Comparison of ENCODE assay signal across 24 mouse cellular contexts in the genomic region with DNA sequence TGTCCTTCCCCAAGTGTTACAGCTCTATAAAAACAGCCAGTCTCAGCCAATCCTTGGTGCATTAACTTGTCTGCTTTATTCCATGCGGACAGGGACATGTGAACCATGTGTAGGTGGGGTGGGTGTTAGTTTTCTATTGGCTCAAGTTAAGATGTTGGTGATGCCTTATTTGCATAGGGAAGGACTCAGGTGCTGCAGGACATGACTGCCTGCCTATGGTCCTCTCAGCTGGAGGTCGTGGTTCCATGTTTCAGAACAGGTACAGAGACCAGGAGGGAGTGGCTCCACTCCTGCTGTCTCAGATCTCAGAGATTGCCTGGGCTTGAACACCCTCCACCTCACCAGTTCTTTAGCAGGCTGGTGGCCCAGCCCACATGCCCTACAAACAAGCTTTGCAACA. TPM values are rescaled to one million over a fixed set of nuclear protein-coding genes. Genes with fewer than 3 reads are reported as not detected.
DNase-seq lines count a peak whose midpoint lies in the region; ATAC-seq and TF ChIP-seq lines count a peak whose summit lies in the region.
"Had no signal": no experiment of that assay in that cellular context is flagged by ENCODE, and none has a peak within 500 bp of the region (broad histone marks: within the 10 kb centered on the region; RNA-seq: fewer than 3 reads in every experiment).

No protein-coding gene starts in this region.

- WGBS in heart, adult 2 months, result 78% methylated on average over 2 of the region's 2 CpGs
- 61% methylated on average over 2 of the region's 2 CpGs for WGBS in intestine, embryonic 14.5 days
- 68% methylated on average over 2 of the region's 2 CpGs for WGBS in intestine, embryonic 15.5 days
- 65% methylated on average over 2 of the region's 2 CpGs for WGBS in midbrain, embryonic 11.5 days
- 65% methylated on average over 2 of the region's 2 CpGs for WGBS in midbrain, embryonic 15.5 days

- peak; percentile 51 for DNase-seq in heart, adult 11 months
- no peak for DNase-seq in heart, adult 2 months
- DNase-seq in intestine, embryonic 14.5 days (ENCODE audit: low spot score), result peak; percentile 37
- DNase-seq in midbrain, embryonic 11.5 days (ENCODE audit: low spot score, missing footprints), result peak; percentile 70
- DNase-seq: adrenal gland, adult 8-10 months; adrenal gland, postnatal 14 days; adrenal gland, postnatal 36 days; B cell, adult 2 months; cerebellum, adult 11-12 months; cerebellum, adult 2 months; cerebellum, adult 9-10 months; cerebellum, postnatal 10 days; cerebellum, postnatal 25 days had no signal

- peaks cover 9% of the 10 kb centered on the region; the same call in 1 of the 2 replicates for H3K9me3 ChIP-seq in intestine, embryonic 14.5 days (ENCODE audit: control insufficient read depth, low read length)
- no peaks in the 10 kb centered on the region for H3K9me3 ChIP-seq in intestine, embryonic 15.5 days
- no peaks in the 10 kb centered on the region; the same call in 1 of the 2 replicates for H3K9me3 ChIP-seq in midbrain, embryonic 11.5 days (ENCODE audit: control insufficient read depth, low read length)
- no peaks in the 10 kb centered on the region for H3K9me3 ChIP-seq in midbrain, embryonic 15.5 days
- H3K9me3 ChIP-seq: embryonic facial prominence, embryonic 12.5 days; forebrain, embryonic 15.5 days had no signal

- H3K4me3 ChIP-seq in heart, adult 2 months, result no peak overlapping the region
- no peak overlapping the region for H3K4me3 ChIP-seq in intestine, embryonic 14.5 days (ENCODE audit: low read depth, low read length)
- H3K4me3 ChIP-seq in intestine, embryonic 15.5 days (replicated peaks), result no peak overlapping the region
- H3K4me3 ChIP-seq in midbrain, embryonic 11.5 days (ENCODE audit: low read depth, low read length), result no peak overlapping the region
- no peak overlapping the region for H3K4me3 ChIP-seq in midbrain, embryonic 15.5 days
- H3K4me3 ChIP-seq: embryonic facial prominence, embryonic 10.5 days; embryonic facial prominence, embryonic 12.5 days; forebrain, embryonic 13.5 days; forebrain, embryonic 15.5 days had no signal

- TF ChIP-seq EP300 in heart, adult 2 months (IDR thresholded peaks at IDR 0.05; ENCODE audit: insufficient read depth, low read depth, low read length), result no peak

- intact Hi-C loops in heart, adult 2 months (cut with DNase I), result no loop called here

- H3K27me3 ChIP-seq in heart, adult 2 months (ENCODE audit: control insufficient read depth, insufficient read depth, low read length), result no peaks in the 10 kb centered on the region
- no peaks in the 10 kb centered on the region for H3K27me3 ChIP-seq in intestine, embryonic 14.5 days (replicated peaks; ENCODE audit: control insufficient read depth, insufficient read depth, low read length)
- no peaks in the 10 kb centered on the region for H3K27me3 ChIP-seq in intestine, embryonic 15.5 days (replicated peaks)
- H3K27me3 ChIP-seq in midbrain, embryonic 11.5 days (ENCODE audit: control insufficient read depth, insufficient read depth, low read length), result no peaks in the 10 kb centered on the region
- H3K27me3 ChIP-seq in midbrain, embryonic 15.5 days (replicated peaks), result no peaks in the 10 kb centered on the region
- H3K27me3 ChIP-seq: CH12.LX; embryonic facial prominence, embryonic 12.5 days; forebrain, embryonic 13.5 days; forebrain, embryonic 15.5 days had no signal

- ATAC-seq in intestine, embryonic 14.5 days (replicated peaks; ENCODE audit: low FRiP score, low TSS enrichment, low read depth), result no peak
- ATAC-seq in intestine, embryonic 15.5 days, result no peak
- ATAC-seq in midbrain, embryonic 11.5 days (ENCODE audit: low FRiP score), result no peak
- ATAC-seq in midbrain, embryonic 15.5 days (replicated peaks), result no peak
- ATAC-seq: activated CD4-positive, CD25-positive, alpha-beta regulatory T cell, adult 4 months; CD4-positive, CD25-positive, alpha-beta regulatory T cell, adult 4 months; forebrain, embryonic 13.5 days; forebrain, embryonic 15.5 days; Patski had no signal

- no peaks in the 10 kb centered on the region for H3K79me2 ChIP-seq in heart, adult 2 months (replicated peaks; ENCODE audit: control insufficient read depth, insufficient read depth, low read length)

- TF ChIP-seq POLR2A in heart, adult 2 months (IDR thresholded peaks at IDR 0.05; ENCODE audit: insufficient read depth, low read depth, low read length), result no peak

- TF ChIP-seq CTCF in heart, adult 2 months (IDR thresholded peaks at IDR 0.05), result no peak

- H3K4me1 ChIP-seq in heart, adult 2 months (ENCODE audit: control insufficient read depth, insufficient read depth, low read length), result no peaks in the 10 kb centered on the region
- H3K4me1 ChIP-seq in intestine, embryonic 14.5 days (replicated peaks; ENCODE audit: control insufficient read depth, insufficient read depth, low read length), result no peaks in the 10 kb centered on the region
- no peaks in the 10 kb centered on the region for H3K4me1 ChIP-seq in intestine, embryonic 15.5 days (replicated peaks)
- H3K4me1 ChIP-seq in midbrain, embryonic 11.5 days (ENCODE audit: control insufficient read depth, insufficient read depth, low read length), result peaks cover 2% of the 10 kb centered on the region; the same call in 1 of the 2 replicates
- no peaks in the 10 kb centered on the region for H3K4me1 ChIP-seq in midbrain, embryonic 15.5 days
- H3K4me1 ChIP-seq: embryonic facial prominence, embryonic 12.5 days; forebrain, embryonic 13.5 days; forebrain, embryonic 15.5 days had no signal

- H3K9ac ChIP-seq in heart, adult 2 months (ENCODE audit: low read depth, low read length), result no peak overlapping the region
- H3K9ac ChIP-seq in intestine, embryonic 14.5 days (ENCODE audit: low read length), result no peak overlapping the region
- H3K9ac ChIP-seq in intestine, embryonic 15.5 days, result no peak overlapping the region
- no peak overlapping the region for H3K9ac ChIP-seq in midbrain, embryonic 11.5 days (ENCODE audit: low read length)
- no peak overlapping the region for H3K9ac ChIP-seq in midbrain, embryonic 15.5 days
- H3K9ac ChIP-seq: embryonic facial prominence, embryonic 12.5 days; forebrain, embryonic 13.5 days; forebrain, embryonic 15.5 days had no signal

- no peak overlapping the region for H3K4me2 ChIP-seq in intestine, embryonic 14.5 days (ENCODE audit: low read length)
- H3K4me2 ChIP-seq in intestine, embryonic 15.5 days (replicated peaks), result no peak overlapping the region
- no peak overlapping the region for H3K4me2 ChIP-seq in midbrain, embryonic 11.5 days
- H3K4me2 ChIP-seq in midbrain, embryonic 15.5 days, result no peak overlapping the region
- H3K4me2 ChIP-seq: embryonic facial prominence, embryonic 12.5 days; forebrain, embryonic 13.5 days; forebrain, embryonic 15.5 days had no signal

- H3K27ac ChIP-seq in heart, adult 2 months, result no peak overlapping the region
- no peak overlapping the region for H3K27ac ChIP-seq in intestine, embryonic 14.5 days (ENCODE audit: low read depth)
- H3K27ac ChIP-seq in intestine, embryonic 15.5 days, result no peak overlapping the region
- H3K27ac ChIP-seq in midbrain, embryonic 11.5 days (ENCODE audit: low read depth, low read length), result no peak overlapping the region
- no peak overlapping the region for H3K27ac ChIP-seq in midbrain, embryonic 15.5 days
- H3K27ac ChIP-seq: embryonic facial prominence, embryonic 10.5 days; embryonic facial prominence, embryonic 12.5 days; forebrain, embryonic 13.5 days; forebrain, embryonic 15.5 days had no signal

- H3K36me3 ChIP-seq in heart, adult 2 months (ENCODE audit: control insufficient read depth, insufficient read depth, low read length), result no peaks in the 10 kb centered on the region
- no peaks in the 10 kb centered on the region for H3K36me3 ChIP-seq in intestine, embryonic 14.5 days (ENCODE audit: control insufficient read depth, insufficient read depth, low read length)
- no peaks in the 10 kb centered on the region for H3K36me3 ChIP-seq in intestine, embryonic 15.5 days
- no peaks in the 10 kb centered on the region for H3K36me3 ChIP-seq in midbrain, embryonic 11.5 days (ENCODE audit: control insufficient read depth, insufficient read depth, low read length)
- H3K36me3 ChIP-seq in midbrain, embryonic 15.5 days (replicated peaks), result no peaks in the 10 kb centered on the region
- H3K36me3 ChIP-seq: embryonic facial prominence, embryonic 10.5 days; embryonic facial prominence, embryonic 12.5 days; forebrain, embryonic 15.5 days; G1E had no signal

RNA-seq across cellular contexts. Expression of a gene that starts 44.7 kb away (rescaled TPM):
- total RNA-seq in heart, adult 2 months (2021), result 10 to 100 TPM; 31.7 to 37.9 TPM
- polyA plus RNA-seq in heart, adult 2 months (2012; rRNA removed), result 12.7 and 17.2 TPM in 2 replicates
- 33.4 and 39.4 TPM in 2 replicates for polyA plus RNA-seq in intestine, embryonic 14.5 days (2014; fragmentation: Nextera tagmentation; extraction: Ambion mirVana)
- 35.5 and 39.7 TPM in 2 replicates for polyA plus RNA-seq in intestine, embryonic 15.5 days (2015; fragmentation: Nextera tagmentation; extraction: Ambion mirVana)
- 26.6 and 29.4 TPM in 2 replicates for polyA plus RNA-seq in midbrain, embryonic 11.5 days (2014; fragmentation: Nextera tagmentation; extraction: Ambion mirVana)
- polyA plus RNA-seq in midbrain, embryonic 15.5 days (2015; fragmentation: Nextera tagmentation; extraction: Ambion mirVana), result 76.2 and 80.7 TPM in 2 replicates
- polyA plus RNA-seq: G1E had no signal

RNA-seq across cellular contexts. Expression of a gene that starts 44.8 kb away (rescaled TPM):
- 10 to 100 TPM; 22.5 to 22.7 TPM for total RNA-seq in heart, adult 2 months (2021)
- polyA plus RNA-seq in heart, adult 2 months (2012; rRNA removed), result 18.9 and 28.2 TPM in 2 replicates
- 21.1 and 25.6 TPM in 2 replicates for polyA plus RNA-seq in intestine, embryonic 14.5 days (2014; fragmentation: Nextera tagmentation; extraction: Ambion mirVana)
- polyA plus RNA-seq in intestine, embryonic 15.5 days (2015; fragmentation: Nextera tagmentation; extraction: Ambion mirVana), result 22.1 and 22.6 TPM in 2 replicates
- polyA plus RNA-seq in midbrain, embryonic 11.5 days (2014; fragmentation: Nextera tagmentation; extraction: Ambion mirVana), result 32.1 and 33.1 TPM in 2 replicates
- 35.0 and 35.9 TPM in 2 replicates for polyA plus RNA-seq in midbrain, embryonic 15.5 days (2015; fragmentation: Nextera tagmentation; extraction: Ambion mirVana)

Comparison
In these comparisons a context has a peak if more than half of its experiments do, and no peak if none do; other contexts are left out.
1. DNase-seq: peak in heart, adult 11 months (single experiment), intestine, embryonic 14.5 days (single experiment) and midbrain, embryonic 11.5 days (single experiment); none in heart, adult 2 months (0 of 2).